Mouse (Mus musculus): ENCODE measurements around the gene Rnf26.
A peak's percentile ranks its signal among the peaks of the same experiment; 100 is the strongest.

Rnf26 gene

GRCm38 (mm10) chr9:44075996-44076763 lies 37.1 kb downstream of the Rnf26 start:
- no peak for DNase-seq (ENCODE audit: low spot score in 2 of 2)

GRCm38 (mm10) chr9:44075276-44075995 lies 37.9 kb downstream of the Rnf26 start:
- no peak for DNase-seq (ENCODE audit: low spot score in 2 of 2)

GRCm38 (mm10) chr9:44074395-44075275 lies 38.7 kb downstream of the Rnf26 start:
- no peak for DNase-seq (ENCODE audit: low spot score in 2 of 2)

DNA sequence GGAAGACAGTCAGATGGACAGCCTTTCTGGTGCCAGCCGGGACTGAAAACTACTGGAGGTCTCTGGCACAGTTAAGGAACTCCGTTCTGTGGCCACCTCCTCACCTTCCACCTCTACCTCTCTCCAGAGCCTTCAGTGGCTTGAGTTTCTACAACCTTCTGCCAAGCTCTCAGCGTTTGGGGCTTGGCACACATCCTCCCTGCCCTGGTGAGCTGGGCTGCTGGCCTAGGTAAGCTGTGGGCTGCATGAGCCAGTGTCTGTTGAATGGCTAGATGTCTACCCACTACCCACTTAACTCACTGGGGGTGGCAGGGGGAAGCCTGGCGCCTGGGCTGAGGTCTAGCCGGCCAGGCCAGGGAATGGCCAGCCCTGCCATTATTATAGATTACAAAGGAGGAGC lies 40.2 kb downstream of the Rnf26 start:
- no peak for DNase-seq (ENCODE audit: low spot score in 2 of 2)

- peak; percentile 71 to 80 for DNase-seq (ENCODE audit: low spot score in 2 of 2)
Observed at GRCm38 (mm10) chr9:44072599-44072915, 40.8 kb downstream of the Rnf26 start.

GRCm38 (mm10) chr9:44071914-44072598 lies 41.3 kb downstream of the Rnf26 start:
- peak; percentile 52 to 61 for DNase-seq (ENCODE audit: low spot score in 2 of 2)

DNA sequence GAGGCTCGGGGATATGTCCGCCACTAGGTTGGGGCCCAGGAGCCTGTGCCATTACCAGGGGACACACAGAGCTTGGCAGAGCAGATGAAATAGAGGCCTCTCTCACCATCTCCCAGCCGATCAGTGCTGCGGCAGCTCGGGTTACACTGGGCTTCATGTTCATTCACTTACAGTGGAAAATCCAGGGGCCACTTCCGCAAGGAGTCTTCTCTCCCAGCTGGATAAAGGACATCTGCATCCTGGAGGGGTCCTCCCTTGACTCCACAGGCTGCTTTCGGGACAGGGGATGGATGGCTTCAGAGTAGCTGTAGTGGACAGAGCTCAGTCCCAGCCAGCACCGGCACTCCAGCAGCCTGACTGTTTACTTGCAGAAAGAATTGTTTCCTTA lies 42.5 kb downstream of the Rnf26 start:
- no peak for DNase-seq (ENCODE audit: low spot score in 2 of 2)

DNA sequence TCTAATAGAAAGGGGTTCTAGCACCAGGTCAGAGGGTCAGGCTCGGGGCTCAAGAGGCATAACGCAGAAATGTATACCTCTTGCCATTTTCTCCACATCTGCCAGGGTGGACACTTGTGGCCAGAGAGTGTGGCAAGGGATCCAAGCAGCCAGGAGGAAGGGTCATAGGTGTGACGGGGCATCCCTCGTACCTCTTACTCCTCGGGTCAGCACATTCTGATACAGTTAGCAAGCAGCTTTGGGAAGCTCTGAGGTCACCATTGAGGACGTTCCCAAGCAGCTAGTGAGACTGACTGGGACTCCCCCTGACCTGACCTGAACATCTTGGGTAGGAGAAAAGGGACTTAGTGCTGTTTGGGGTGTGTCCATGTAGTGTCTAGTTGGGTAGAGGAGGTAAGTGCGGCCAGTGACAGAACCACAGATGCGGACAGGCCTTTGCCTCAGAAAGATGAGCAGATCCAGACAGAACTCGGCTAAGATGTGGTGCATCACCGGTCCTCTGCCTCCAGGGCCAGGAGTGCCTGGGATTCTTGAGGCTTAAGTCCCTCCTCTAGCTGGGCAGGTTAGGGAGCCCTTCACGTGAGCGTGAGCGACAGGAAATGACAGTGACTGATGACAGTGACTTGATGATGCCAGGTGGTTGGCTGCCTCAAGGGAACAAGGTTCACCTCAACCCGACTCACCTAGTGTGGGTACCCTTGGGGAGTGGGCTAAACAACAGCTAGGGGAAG lies 43.0 kb downstream of the Rnf26 start:
- DNase-seq (ENCODE audit: low spot score in 2 of 2) = peak in 1 of 2 experiments; percentile 14

DNA sequence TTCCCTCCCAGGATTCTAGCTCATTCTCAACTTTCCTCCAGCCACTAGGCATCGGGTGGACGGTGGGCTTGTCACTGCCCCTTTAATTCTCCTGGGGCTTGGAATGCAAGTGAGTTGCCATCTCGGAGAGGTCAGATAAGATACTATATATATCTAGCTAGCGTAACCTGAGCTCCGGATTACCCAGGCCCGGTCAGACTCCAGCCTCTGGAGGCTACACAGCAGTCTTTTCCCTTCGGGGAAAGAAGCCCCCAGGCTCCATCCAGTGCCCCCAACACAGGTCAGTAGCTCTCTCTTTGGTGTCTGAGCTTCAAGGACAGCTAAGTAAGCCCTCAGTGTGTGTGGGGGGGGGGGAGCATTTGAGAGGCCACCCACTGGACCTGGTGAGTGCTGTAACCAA lies 44.1 kb downstream of the Rnf26 start:
- DNase-seq (ENCODE audit: low spot score in 2 of 2) = peak in 1 of 2 experiments; percentile 25

- peak in 1 of 2 experiments; percentile 17 for DNase-seq (ENCODE audit: low spot score in 2 of 2)
Observed at GRCm38 (mm10) chr9:44067960-44068330, 45.4 kb downstream of the Rnf26 start.

- DNase-seq (ENCODE audit: low spot score in 2 of 2) = peak in 1 of 2 experiments; percentile 40
Observed at GRCm38 (mm10) chr9:44067241-44067959, 45.9 kb downstream of the Rnf26 start.

DNA sequence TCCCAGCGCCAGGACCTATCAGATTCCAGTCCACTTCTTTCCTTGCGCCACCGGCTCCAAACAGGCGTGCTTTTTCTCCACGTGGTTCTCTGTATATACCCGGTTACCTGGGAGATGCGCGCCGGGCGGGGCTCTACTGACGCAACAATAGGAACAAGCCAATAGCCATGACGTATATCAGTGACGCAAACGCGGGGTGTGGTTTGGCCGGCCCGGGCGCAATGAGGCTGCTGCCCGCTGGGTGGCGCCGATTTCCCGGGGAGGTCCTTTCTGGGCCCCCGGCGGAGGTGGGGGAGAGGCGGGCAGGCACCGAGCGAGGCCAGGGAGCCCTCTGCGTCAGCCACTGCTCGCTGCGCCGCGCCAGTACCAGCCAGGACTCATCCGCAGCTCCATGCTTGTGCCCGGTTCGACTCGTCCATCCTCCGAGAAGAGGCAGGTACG lies 46.5 kb downstream of the Rnf26 start, which contains the start of gene Usp2:
Gene Usp2 (plus strand): TSS at position 237 of the 441 bp plus-strand sequence.
- peak; percentile 98 to 99 for DNase-seq (ENCODE audit: low spot score in 2 of 2)

GRCm38 (mm10) chr9:44065177-44065576 lies 48.1 kb downstream of the Rnf26 start:
- no peak for DNase-seq (ENCODE audit: low spot score in 2 of 2)

DNA sequence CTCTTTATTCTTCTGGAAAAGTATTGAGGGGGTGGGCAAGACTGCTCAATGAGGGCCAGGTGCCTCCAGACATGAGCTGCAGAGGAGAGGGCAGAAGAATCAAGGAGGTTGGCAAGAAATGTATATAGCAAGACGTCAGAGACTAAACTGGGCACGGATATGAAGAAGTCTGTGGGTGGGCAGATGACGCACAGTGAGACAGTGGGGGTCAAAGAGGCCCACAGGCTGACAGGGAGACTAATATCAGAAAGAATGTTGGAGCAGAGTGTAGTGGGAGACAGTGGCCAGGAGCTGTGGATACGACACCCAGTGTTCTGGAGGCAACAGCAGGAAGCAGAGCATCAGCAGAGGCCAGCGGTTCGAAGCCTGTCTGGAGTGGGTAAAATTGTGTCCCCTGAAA lies 54.7 kb downstream of the Rnf26 start:
- no peak for DNase-seq (ENCODE audit: low spot score in 2 of 2)

DNA sequence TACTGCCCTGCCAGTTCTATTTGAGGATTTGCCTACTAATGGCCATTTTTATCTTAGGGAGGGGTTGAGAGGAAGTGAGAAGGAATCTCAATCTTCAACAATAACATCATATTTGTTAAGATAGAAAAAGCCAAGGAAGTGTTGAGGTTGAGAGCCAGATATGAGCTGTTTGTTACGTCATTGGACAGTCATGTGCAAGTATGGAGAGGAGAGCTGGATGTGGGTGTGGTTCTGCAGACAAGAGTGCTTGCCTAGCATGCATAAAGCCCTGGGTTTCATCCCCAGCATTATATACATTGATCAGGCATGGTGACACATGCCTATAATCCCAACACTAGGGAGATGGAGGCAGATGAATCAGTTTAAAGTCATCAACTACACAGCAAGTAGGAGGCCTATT lies 59.4 kb downstream of the Rnf26 start:
- no peak for DNase-seq (ENCODE audit: low spot score in 2 of 2)

DNA sequence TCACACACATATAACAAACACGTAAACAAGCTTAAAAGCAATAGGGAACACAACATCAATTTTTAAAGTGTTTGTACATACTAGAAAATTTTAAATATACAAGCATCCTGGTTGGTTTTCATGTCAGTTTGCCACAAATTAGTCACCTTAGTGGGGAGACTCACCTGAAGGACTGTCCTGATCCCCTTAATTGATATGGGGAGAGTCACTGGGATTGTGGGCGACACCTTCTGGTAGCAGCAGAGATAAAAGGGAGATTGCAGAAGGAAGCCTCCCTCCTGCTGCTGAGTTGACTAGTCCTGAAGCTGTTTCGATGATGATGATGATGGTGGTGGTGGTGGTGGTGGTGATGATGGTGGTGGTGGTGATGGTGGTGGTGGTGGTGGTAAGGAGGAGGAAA lies 60.5 kb downstream of the Rnf26 start:
- DNase-seq (ENCODE audit: low spot score in 2 of 2) = no peak

DNA sequence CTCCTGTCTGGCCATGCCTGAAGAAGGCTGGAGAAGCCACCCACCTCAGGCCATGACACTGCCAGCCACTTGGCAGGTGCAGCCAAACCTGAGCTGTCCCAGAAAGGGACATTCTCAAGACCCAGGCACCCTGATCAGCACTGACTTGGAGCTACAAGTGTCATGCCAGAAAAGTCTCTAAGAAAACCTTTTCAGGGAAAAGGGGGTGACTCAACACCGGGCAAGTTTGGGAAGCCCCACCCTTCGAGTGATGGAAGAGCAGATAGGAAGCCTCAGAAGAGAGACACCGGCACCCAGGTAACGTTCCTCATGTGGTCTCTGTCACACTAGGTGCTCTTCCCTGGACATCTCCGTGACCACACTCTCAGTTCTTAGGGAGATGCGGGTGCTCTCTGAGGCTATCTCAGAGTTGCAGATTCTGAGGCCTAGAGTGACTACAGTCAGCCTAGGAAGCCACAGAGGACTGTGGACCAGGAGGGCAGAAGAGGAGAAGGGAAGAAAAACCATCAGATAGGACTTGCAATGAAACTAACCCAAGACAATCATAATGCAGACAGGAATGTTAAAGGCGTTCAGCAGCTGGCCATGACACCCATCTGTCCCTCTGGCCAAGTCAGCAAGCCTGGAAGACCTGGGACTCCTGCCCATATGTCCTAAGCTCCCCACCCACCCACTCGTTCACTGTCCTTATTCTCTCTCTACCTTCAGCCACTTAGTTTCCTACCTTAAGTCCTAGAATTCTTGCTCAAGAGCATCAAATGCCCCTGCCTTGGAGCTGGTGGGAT lies 63.7 kb downstream of the Rnf26 start:
- peak; percentile 98 for DNase-seq (ENCODE audit: low spot score in 2 of 2)

GRCm38 (mm10) chr9:44048541-44049380 lies 64.6 kb downstream of the Rnf26 start:
- peak; percentile 98 to 99 for DNase-seq (ENCODE audit: low spot score in 2 of 2)
